Mouse (Mus musculus) cortical plate, adult 2 months (tissue): ENCODE measurements around the gene Rnf43. TPM values are rescaled to one million over a fixed set of nuclear protein-coding genes. Genes with fewer than 3 reads are reported as not detected.
A peak's percentile ranks its signal among the peaks of the same experiment; 100 is the strongest.

Source experiments
- H3K27ac ChIP-seq: fragments of 200-500 bp; 2 replicates; pipeline ENCODE4 v1.5.1; 2012; ENCODE audit warnings: low read length, control low read depth, inconsistent platforms; ENCODE audit not compliant: insufficient read depth
- H3K4me1 ChIP-seq: fragments of 200-500 bp; 2 replicates; pipeline ENCODE4 v1.6.1; 2011; ENCODE audit warnings: low read length; ENCODE audit not compliant: control insufficient read depth, insufficient read depth
- H3K4me3 ChIP-seq: fragments of 200-500 bp; 2 replicates; pipeline ENCODE4 v1.5.1; 2011; ENCODE audit warnings: mild to moderate bottlenecking, low read length, control low read depth; ENCODE audit not compliant: insufficient read depth
- CTCF ChIP-seq: fragments of 200-500 bp; IDR thresholded peaks from 2 replicates; pipeline ENCODE4 v1.5.1; 2011; ENCODE audit warnings: mild to moderate bottlenecking, control low read depth, low read length; ENCODE audit not compliant: insufficient read depth; ENCODE audit errors: extremely low read depth
- POLR2A ChIP-seq: fragments of 200-500 bp; IDR thresholded peaks from 2 replicates; pipeline ENCODE4 v1.6.1; 2011; ENCODE audit warnings: mild to moderate bottlenecking, low read length, control low read depth; ENCODE audit not compliant: insufficient read depth; ENCODE audit errors: extremely low read depth
- polyA plus RNA-seq: library from polyadenylated mRNA; depleted of rRNA; stranded (reverse); fragments of >200 nt; gene quantifications from 2 replicates; pipeline ENCODE4 v1.2.3, GENCODE M21; 2012; rRNA removed

The Rnf43 gene
- polyA plus RNA-seq, result 1.9 and 2.1 TPM in 2 replicates

GRCm38 (mm10) chr11:87662407-87662806 is at the start of gene Rnf43:
Rnf43 (plus strand) TSS chr11:87662722.
- H3K4me3 ChIP-seq, result peak within 1 kb of the TSS; percentile 36
- H3K27ac ChIP-seq, result no peak within 1 kb of the TSS
- H3K4me1 ChIP-seq, result no peaks in the 10 kb centered on the region
- 0 out of 2 replicates have a peak, but pooled peaks have one; percentile 35 for TF ChIP-seq POLR2A
- TF ChIP-seq CTCF, result peak; percentile 86

- TF ChIP-seq POLR2A (no peak), CTCF (no peak)
- peaks cover 7% of the 10 kb centered on the region for H3K4me1 ChIP-seq
- H3K4me3 ChIP-seq, result no peak overlapping the region
- H3K27ac ChIP-seq, result no peak overlapping the region
Observed at GRCm38 (mm10) chr11:87613972-87614371, 48.5 kb upstream of the Rnf43 start.

GRCm38 (mm10) chr11:87615551-87615950 is 47.0 kb upstream of the Rnf43 start:
- Histone ChIP-seq H3K4me1 (peaks cover 7% of the 10 kb centered on the region), H3K27ac (no peak overlapping the region), H3K4me3 (no peak overlapping the region)
- no peak for TF ChIP-seq CTCF
- no peak for TF ChIP-seq POLR2A

GRCm38 (mm10) chr11:87615952-87616351 is 46.6 kb upstream of the Rnf43 start:
- Histone ChIP-seq H3K27ac (no peak overlapping the region), H3K4me1 (peaks cover 7% of the 10 kb centered on the region), H3K4me3 (no peak overlapping the region)
- TF ChIP-seq POLR2A (no peak), CTCF (no peak)

GRCm38 (mm10) chr11:87616790-87617474 is 45.6 kb upstream of the Rnf43 start, which contains the start of gene Hsf5:
Hsf5 (plus strand) TSS chr11:87617164.
- peaks cover 4% of the 10 kb centered on the region; the same call in 1 of the 2 replicates for H3K4me1 ChIP-seq
- TF ChIP-seq CTCF (no peak), POLR2A (no peak)
- H3K27ac ChIP-seq, result no peak within 1 kb of the TSS
- H3K4me3 ChIP-seq, result no peak within 1 kb of the TSS

- H3K4me3 ChIP-seq, result no peak overlapping the region
Observed at GRCm38 (mm10) chr11:87617606-87618005, 44.9 kb upstream of the Rnf43 start.

GRCm38 (mm10) chr11:87623160-87623559 is 39.4 kb upstream of the Rnf43 start:
- Histone ChIP-seq H3K4me1 (no peaks in the 10 kb centered on the region; the same call in 1 of the 2 replicates), H3K4me3 (no peak overlapping the region), H3K27ac (no peak overlapping the region)
- no peak for TF ChIP-seq POLR2A

More at GRCm38 (mm10) chr11:87617606-87618005, 44.9 kb upstream of the Rnf43 start:
- Histone ChIP-seq H3K27ac (no peak overlapping the region), H3K4me1 (peaks cover 3% of the 10 kb centered on the region; the same call in 1 of the 2 replicates)
- no peak for TF ChIP-seq CTCF

DNA sequence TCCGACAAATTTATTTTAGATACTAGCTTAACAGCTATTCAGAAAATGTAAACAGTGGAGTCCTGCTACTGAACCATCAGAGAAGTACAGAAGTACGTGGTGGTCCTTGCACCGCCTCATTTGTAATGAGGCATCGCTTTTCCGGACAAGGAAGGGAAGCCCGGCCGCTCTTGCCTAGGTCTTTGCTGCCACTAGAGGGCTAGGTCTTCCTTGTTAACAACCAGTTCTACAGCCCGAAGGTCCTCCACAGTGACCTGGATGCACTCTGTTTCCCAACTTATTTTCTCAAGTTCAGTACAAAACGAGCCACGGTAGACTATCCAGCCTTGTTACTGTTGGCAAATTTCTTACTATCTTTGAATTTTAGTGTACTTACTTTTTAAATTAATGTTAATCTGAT is 32.7 kb upstream of the Rnf43 start:
- Histone ChIP-seq H3K4me1 (peaks cover 4% of the 10 kb centered on the region), H3K4me3 (no peak overlapping the region), H3K27ac (no peak overlapping the region)
- no peak for TF ChIP-seq POLR2A
- peak; percentile 50 for TF ChIP-seq CTCF

DNA sequence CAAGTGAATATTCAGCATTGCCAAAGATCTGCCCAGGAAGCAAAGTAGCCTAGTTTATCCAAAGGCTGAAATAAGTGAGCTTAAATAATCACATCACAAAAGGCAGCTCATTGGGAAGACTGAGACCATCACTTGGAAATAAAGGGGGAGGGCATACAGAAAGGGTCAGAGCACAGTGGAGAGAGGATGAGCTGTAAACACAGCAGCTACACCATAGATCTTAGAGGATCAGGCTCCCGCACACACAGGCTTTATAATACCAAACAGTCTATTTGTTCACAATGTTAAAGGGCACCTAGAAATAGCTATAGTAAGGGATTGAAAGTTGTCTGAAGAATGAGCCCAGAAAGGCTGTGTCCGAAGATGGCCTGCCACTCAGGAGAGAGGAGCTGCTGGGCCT is 23.7 kb upstream of the Rnf43 start:
- no peak for TF ChIP-seq CTCF
- TF ChIP-seq POLR2A, result no peak
- H3K27ac ChIP-seq, result peak overlapping the region; percentile 61; the same call in 1 of the 2 replicates
- peak overlapping the region; percentile 26; the same call in 1 of the 2 replicates for H3K4me3 ChIP-seq
- no peaks in the 10 kb centered on the region for H3K4me1 ChIP-seq

- Histone ChIP-seq H3K4me1 (no peaks in the 10 kb centered on the region), H3K27ac (peak overlapping the region; percentile 61; the same call in 1 of the 2 replicates), H3K4me3 (peak overlapping the region; percentile 26)
- TF ChIP-seq POLR2A, result no peak
- TF ChIP-seq CTCF, result no peak
Observed at GRCm38 (mm10) chr11:87639206-87639605, 23.3 kb upstream of the Rnf43 start.
